Mouse (Mus musculus) myocyte (in vitro differentiated cells): Measurements from ENCODE around the gene Gm10283. TPM values are rescaled to one million over a fixed set of nuclear protein-coding genes. Genes with fewer than 3 reads are reported as not detected.
"Not testable (repeated sequence)": the region's sequence is repeated elsewhere in the genome, so short reads cannot be mapped to it uniquely, and the experiment has no call there.

Source experiments
- H3K27me3 ChIP-seq: one replicate; pipeline ENCODE4 v1.6.1; 2011; ENCODE audit not compliant: control insufficient read depth, insufficient read depth, insufficient read length
- H3K36me3 ChIP-seq: one replicate; pipeline ENCODE4 v1.6.1; 2011; ENCODE audit not compliant: control insufficient read depth, insufficient read depth
- H3K4me2 ChIP-seq: one replicate; pipeline ENCODE4 v1.6.1; 2011; ENCODE audit warnings: low read depth, control low read depth
- H3K4me3 ChIP-seq: one replicate; pipeline ENCODE4 v1.5.1; 2011; ENCODE audit warnings: mild to moderate bottlenecking, control low read depth, moderate library complexity
- H3K79me2 ChIP-seq: one replicate; pipeline ENCODE4 v1.6.1; 2011; ENCODE audit not compliant: control insufficient read depth, insufficient read depth
- H3ac ChIP-seq: one replicate; pipeline ENCODE4 v1.6.1; 2011; ENCODE audit not compliant: control insufficient read depth, insufficient read length
- CEBPB ChIP-seq: IDR thresholded peaks from 2 replicates; pipeline ENCODE4 v1.6.1; 2011; ENCODE audit warnings: mild to moderate bottlenecking, moderate library complexity; ENCODE audit not compliant: poor library complexity, insufficient read depth, severe bottlenecking
- E2F4 ChIP-seq: IDR thresholded peaks from one replicate; pipeline ENCODE4 v1.6.1; 2011; ENCODE audit warnings: mild to moderate bottlenecking, control low read depth, moderate library complexity; ENCODE audit not compliant: insufficient read depth
- MAX ChIP-seq: IDR thresholded peaks from one replicate; pipeline ENCODE4 v1.6.1; 2011; ENCODE audit warnings: low read depth, mild to moderate bottlenecking, control low read depth
- MYOD1 ChIP-seq, 3 experiments: IDR thresholded peaks; one replicate each; pipeline ENCODE4 v1.6.1; 2011; ENCODE audit warnings: control low read depth in 2 of 3, low read depth in 2 of 3, mild to moderate bottlenecking in 2 of 3, moderate library complexity in 1 of 3; ENCODE audit not compliant: insufficient read length in 2 of 3, control insufficient read depth in 1 of 3
- MYOG ChIP-seq, 3 experiments: IDR thresholded peaks; one replicate each; pipeline ENCODE4 v1.6.1; 2011; ENCODE audit warnings: control low read depth in 2 of 3, low read depth in 2 of 3, mild to moderate bottlenecking in 2 of 3; ENCODE audit not compliant: insufficient read length in 2 of 3, control insufficient read depth in 1 of 3, insufficient read depth in 1 of 3
- POLR2A ChIP-seq: IDR thresholded peaks from one replicate; pipeline ENCODE4 v1.6.1; 2011; ENCODE audit warnings: low read depth, mild to moderate bottlenecking, control low read depth, moderate library complexity; ENCODE audit not compliant: insufficient read length
- POLR2AphosphoS2 ChIP-seq: IDR thresholded peaks from one replicate; pipeline ENCODE4 v1.6.1; 2011; ENCODE audit warnings: low read depth, control low read depth; ENCODE audit not compliant: insufficient read length
- REST ChIP-seq: IDR thresholded peaks from one replicate; pipeline ENCODE4 v1.6.1; 2011; ENCODE audit warnings: mild to moderate bottlenecking, control low read depth, moderate library complexity; ENCODE audit not compliant: insufficient read depth, insufficient read length
- SRF ChIP-seq: IDR thresholded peaks from one replicate; pipeline ENCODE4 v1.6.1; 2011; ENCODE audit warnings: low read depth; ENCODE audit not compliant: control insufficient read depth, insufficient read length
- TCF12 ChIP-seq: IDR thresholded peaks from one replicate; pipeline ENCODE4 v1.6.1; 2011; ENCODE audit warnings: mild to moderate bottlenecking, control low read depth; ENCODE audit not compliant: poor library complexity, insufficient read depth, severe bottlenecking
- TCF3 ChIP-seq: IDR thresholded peaks from one replicate; pipeline ENCODE4 v1.6.1; 2011; ENCODE audit warnings: low read depth, control low read depth; ENCODE audit not compliant: insufficient read length
- USF1 ChIP-seq: IDR thresholded peaks from one replicate; pipeline ENCODE4 v1.6.1; 2011; ENCODE audit warnings: low read depth, mild to moderate bottlenecking, control low read depth, moderate library complexity
- polyA plus RNA-seq: library from polyadenylated mRNA; unstranded; fragments of >200 nt; fragmentation: generic; extraction: Trizol; gene quantifications from one replicate; pipeline ENCODE4 v1.2.1, GENCODE M21; 2012; ENCODE audit warnings: missing spikeins

Gene Gm10283
- not detected for polyA plus RNA-seq

DNA sequence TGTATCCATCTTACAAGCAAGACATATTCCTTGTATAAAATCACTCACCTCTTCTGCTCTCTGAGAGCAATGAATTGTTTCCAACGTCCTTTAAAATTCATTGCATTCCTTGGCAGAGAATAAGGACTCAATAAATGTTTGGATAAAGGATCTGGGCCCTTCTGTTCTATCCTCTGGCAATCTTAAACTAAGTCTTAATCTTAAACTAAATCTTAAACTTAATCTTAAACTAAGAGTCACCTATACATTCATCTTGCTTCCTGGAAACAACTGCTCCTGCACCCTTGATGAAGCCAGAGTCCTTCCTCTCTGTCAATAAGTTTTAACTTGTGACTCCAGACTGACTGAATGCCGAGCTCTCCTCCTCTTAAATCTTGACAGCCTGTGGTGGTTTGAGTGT, at the start of gene Gm10283:
Gm10283 (minus strand) TSS at position 101 of the 400 bp plus-strand sequence.
- H3K36me3 ChIP-seq: no peaks in the 10 kb centered on the region
- no peaks in the 10 kb centered on the region for H3K27me3 ChIP-seq
- H3K4me2 ChIP-seq: no peak within 1 kb of the TSS
- H3K4me3 ChIP-seq: no peak within 1 kb of the TSS
- TF ChIP-seq MYOD1 (IDR thresholded peaks at IDR 0.05; ENCODE audit: control insufficient read depth in 1 of 3, insufficient read length in 2 of 3, low read depth in 2 of 3): no peak
- TF ChIP-seq POLR2A: no peak
- TF ChIP-seq E2F4: no peak
- TF ChIP-seq MAX: no peak
- no peak for TF ChIP-seq USF1
- no peak for TF ChIP-seq TCF3
- TF ChIP-seq MYOG (IDR thresholded peaks at IDR 0.05; ENCODE audit: control insufficient read depth in 1 of 3, insufficient read depth in 1 of 3, insufficient read length in 2 of 3, low read depth in 2 of 3): no peak
- no peak for TF ChIP-seq CEBPB
- no peak for TF ChIP-seq TCF12
- TF ChIP-seq REST: no peak
- no peak for TF ChIP-seq POLR2AphosphoS2
- TF ChIP-seq SRF: no peak
- no peak within 1 kb of the TSS for H3ac ChIP-seq
- no peaks in the 10 kb centered on the region for H3K79me2 ChIP-seq

DNA sequence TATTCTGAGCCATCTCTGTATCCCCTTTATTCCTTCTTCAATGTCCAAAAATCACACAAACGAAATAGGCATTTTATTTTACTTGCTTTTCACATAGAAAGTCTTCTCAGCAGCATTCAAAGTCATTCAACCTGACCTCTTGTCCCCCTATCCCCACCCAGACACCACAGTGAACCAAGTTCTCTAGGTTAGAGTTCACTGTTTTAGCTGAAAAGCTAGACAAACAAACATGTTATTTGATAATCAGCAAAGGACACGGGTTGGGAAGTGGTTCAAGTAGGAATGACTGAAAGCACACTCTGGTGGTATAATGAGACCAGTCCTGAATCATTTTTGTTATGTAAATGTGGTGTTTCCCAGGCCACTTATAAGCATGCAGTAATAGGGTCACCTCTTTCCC, 31.9 kb upstream of the Gm10283 start:
- H3K4me3 ChIP-seq: no peak overlapping the region
- no peaks in the 10 kb centered on the region for H3K79me2 ChIP-seq
- no peak overlapping the region for H3ac ChIP-seq
- H3K4me2 ChIP-seq: no peak overlapping the region
- no peaks in the 10 kb centered on the region for H3K27me3 ChIP-seq
- TF ChIP-seq REST: no peak
- TF ChIP-seq TCF3: no peak
- no peak for TF ChIP-seq USF1
- TF ChIP-seq POLR2AphosphoS2: no peak
- no peak for TF ChIP-seq MYOG (IDR thresholded peaks at IDR 0.05; ENCODE audit: control insufficient read depth in 1 of 3, insufficient read depth in 1 of 3, insufficient read length in 2 of 3, low read depth in 2 of 3)
- no peak for TF ChIP-seq POLR2A
- no peak for TF ChIP-seq SRF
- no peak for TF ChIP-seq MYOD1 (IDR thresholded peaks at IDR 0.05; ENCODE audit: control insufficient read depth in 1 of 3, insufficient read length in 2 of 3, low read depth in 2 of 3)
- no peak for TF ChIP-seq CEBPB
- no peak for TF ChIP-seq MAX
- TF ChIP-seq TCF12: no peak
- TF ChIP-seq E2F4: no peak
- no peaks in the 10 kb centered on the region for H3K36me3 ChIP-seq

DNA sequence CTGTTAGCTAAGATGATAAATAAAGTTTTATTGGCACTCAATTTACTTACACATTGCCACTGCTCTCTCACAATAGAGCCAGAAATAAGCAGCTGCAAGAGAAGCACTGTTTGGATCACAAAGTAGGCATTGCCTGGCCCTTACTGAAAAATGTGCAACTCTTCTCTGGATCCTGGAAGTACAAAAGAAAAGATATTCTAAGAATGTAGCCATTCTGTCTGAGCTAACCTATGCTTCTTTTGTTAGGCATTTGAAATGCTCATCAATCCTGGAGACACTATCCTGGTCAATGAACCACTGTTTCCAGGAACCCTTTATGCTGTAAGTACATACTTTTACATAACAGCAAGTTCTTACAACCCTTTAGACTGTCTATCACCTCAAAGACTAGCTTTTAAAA, 15.3 kb upstream of the Gm10283 start:
- TF ChIP-seq REST: no peak
- TF ChIP-seq E2F4: no peak
- TF ChIP-seq USF1: no peak
- no peak for TF ChIP-seq MAX
- no peak for TF ChIP-seq POLR2AphosphoS2
- no peak for TF ChIP-seq MYOD1 (IDR thresholded peaks at IDR 0.05; ENCODE audit: control insufficient read depth in 1 of 3, insufficient read length in 2 of 3, low read depth in 2 of 3)
- TF ChIP-seq CEBPB: no peak
- no peak for TF ChIP-seq MYOG (IDR thresholded peaks at IDR 0.05; ENCODE audit: control insufficient read depth in 1 of 3, insufficient read depth in 1 of 3, insufficient read length in 2 of 3, low read depth in 2 of 3)
- TF ChIP-seq POLR2A: no peak
- no peak for TF ChIP-seq TCF3
- no peak for TF ChIP-seq TCF12
- Histone ChIP-seq H3K36me3 (no peaks in the 10 kb centered on the region), H3K4me2 (no peak overlapping the region), H3ac (no peak overlapping the region), H3K79me2 (no peaks in the 10 kb centered on the region), H3K4me3 (no peak overlapping the region), H3K27me3 (no peaks in the 10 kb centered on the region)

DNA sequence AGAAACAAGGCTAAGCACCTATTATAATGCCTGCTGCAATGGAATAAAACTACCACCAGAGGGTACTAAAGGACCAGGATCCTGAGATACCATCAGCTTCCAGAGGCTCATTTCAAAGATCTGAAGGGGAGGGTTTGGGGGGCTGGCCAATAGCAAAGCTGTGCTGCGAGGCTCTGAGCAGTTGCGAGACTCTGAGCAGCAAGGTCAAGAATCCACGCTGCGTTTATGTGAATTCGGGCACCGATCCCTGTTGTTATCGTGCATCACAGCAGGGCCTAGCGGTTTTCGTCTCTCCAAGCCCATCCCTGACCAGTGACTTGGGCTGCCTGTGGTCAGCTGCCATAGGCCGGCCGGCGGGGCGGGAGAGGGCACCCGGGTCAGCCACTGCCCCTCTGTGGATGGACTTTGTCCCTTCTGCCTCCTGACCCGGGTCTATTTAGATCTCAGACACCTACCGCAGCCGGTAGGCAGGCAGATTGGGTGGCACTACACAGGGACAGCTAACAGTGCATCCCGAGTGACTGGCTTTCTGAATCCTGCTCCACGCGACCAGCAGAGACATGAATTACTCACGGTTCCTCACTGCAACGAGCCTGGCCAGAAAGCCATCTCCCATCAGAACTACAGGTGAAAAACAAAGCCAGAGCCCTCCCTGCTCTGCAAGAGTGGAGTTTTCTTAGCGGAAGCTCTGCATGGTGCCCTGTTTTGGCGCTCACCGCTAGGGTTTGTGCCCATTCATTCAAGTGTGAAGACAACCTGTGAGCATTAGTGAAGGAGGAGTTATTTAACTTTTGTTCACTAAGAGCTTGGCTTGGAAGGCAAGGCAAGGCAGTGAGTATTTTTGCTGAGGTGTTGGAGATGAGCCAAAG, 2.9 kb upstream of the Gm10283 start, which contains the start of gene Aadat:
Aadat (plus strand) TSS at position 280 of the 869 bp plus-strand sequence.
- no peak within 1 kb of the TSS for H3ac ChIP-seq
- no peaks in the 10 kb centered on the region for H3K79me2 ChIP-seq
- H3K36me3 ChIP-seq: no peaks in the 10 kb centered on the region
- peak within 1 kb of the TSS; percentile 92 for H3K4me2 ChIP-seq
- TF ChIP-seq SRF: no peak
- TF ChIP-seq POLR2A: no peak
- TF ChIP-seq REST: no peak
- no peak for TF ChIP-seq POLR2AphosphoS2
- TF ChIP-seq TCF12: no peak
- TF ChIP-seq MYOG (IDR thresholded peaks at IDR 0.05; ENCODE audit: control insufficient read depth in 1 of 3, insufficient read depth in 1 of 3, insufficient read length in 2 of 3, low read depth in 2 of 3): no peak
- no peak for TF ChIP-seq TCF3
- TF ChIP-seq CEBPB: no peak
- TF ChIP-seq USF1: no peak
- no peak for TF ChIP-seq E2F4
- TF ChIP-seq MYOD1 (IDR thresholded peaks at IDR 0.05; ENCODE audit: control insufficient read depth in 1 of 3, insufficient read length in 2 of 3, low read depth in 2 of 3): no peak
- no peak for TF ChIP-seq MAX
- H3K27me3 ChIP-seq: no peaks in the 10 kb centered on the region
- peak within 1 kb of the TSS; percentile 17 for H3K4me3 ChIP-seq

DNA sequence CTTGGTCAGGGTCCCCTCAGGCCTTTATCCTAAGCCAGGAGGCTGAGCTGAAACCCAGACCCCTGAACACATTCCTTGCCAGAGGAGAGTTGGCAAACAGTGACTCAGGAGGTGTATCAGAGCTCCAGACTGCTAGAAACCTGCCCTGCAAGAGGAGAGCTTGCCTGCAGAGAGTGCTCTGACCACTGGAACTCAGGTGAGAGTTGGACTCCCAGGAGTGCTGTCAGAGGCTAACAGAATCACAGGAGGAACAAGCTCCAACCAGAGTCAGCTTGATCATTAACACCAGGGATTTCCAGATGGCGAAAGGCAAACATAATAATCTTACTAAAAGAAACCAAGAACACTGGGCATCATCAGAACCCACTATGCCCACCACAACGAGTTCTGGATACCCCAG, 8.0 kb downstream of the Gm10283 start:
- H3K79me2 ChIP-seq, H3K4me3 ChIP-seq, H3K27me3 ChIP-seq, H3K36me3 ChIP-seq, H3K4me2 ChIP-seq, H3ac ChIP-seq: not testable (repeated sequence)
